Mouse (Mus musculus): ENCODE results near the gene Adipor2. TPM values are rescaled to one million over a fixed set of nuclear protein-coding genes. Genes with fewer than 3 reads are reported as not detected.
"Not testable (repeated sequence)": the region's sequence is repeated elsewhere in the genome, so short reads cannot be mapped to it uniquely, and the experiment has no call there.

Gene Adipor2
- total RNA-seq (2021) = 10 to 100 TPM; 38.4 to 39.3 TPM

DNA sequence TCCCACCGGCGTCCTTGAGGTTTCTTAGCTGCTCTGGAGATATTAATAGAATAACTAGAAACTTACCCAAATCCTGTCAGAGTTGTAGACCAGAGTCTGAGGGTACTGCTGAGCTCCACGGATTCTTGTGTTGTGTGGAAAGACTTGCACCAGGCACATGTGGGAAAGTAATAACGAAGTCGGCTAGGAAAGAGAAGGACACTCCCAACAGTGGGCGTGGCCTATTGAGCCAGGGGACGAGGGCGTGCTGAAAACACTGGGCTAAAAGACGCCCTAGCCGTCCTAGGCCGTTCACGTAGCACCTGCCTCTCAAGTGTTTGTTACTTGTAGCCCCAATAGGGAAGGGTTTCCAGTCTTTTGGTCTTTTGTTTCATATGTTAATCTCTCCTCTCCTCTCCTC lies at the start of gene Adipor2:
Gene Adipor2, minus strand, starts transcription at position 351 of the 400 bp plus-strand sequence.
- peak in 1 of 2 experiments; percentile 12 for DNase-seq (ENCODE audit: low spot score in 2 of 2)
- intact Hi-C loops (cut with DNase I) = no loop called here

DNA sequence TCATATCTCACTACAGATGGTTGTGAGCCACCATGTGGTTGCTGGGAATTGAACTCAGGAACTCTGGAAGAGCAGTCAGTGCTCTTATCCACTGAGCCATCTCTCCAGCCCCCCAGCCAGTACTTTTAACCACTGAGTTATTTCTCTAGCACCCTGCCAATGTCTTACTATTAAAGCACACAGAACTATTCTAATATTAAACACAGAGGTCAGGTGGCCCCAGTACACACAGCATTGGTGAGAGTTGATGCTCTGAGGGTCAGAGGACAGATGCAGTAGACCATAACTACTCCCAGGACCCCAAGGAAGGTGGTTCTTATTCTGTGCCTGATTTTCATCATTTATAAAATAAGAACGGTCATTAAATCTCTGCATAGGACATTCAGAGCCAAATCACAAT lies 48.7 kb upstream of the Adipor2 start:
- no peak for DNase-seq (ENCODE audit: low spot score in 2 of 2)
- intact Hi-C loops (cut with DNase I) = no loop called here

DNA sequence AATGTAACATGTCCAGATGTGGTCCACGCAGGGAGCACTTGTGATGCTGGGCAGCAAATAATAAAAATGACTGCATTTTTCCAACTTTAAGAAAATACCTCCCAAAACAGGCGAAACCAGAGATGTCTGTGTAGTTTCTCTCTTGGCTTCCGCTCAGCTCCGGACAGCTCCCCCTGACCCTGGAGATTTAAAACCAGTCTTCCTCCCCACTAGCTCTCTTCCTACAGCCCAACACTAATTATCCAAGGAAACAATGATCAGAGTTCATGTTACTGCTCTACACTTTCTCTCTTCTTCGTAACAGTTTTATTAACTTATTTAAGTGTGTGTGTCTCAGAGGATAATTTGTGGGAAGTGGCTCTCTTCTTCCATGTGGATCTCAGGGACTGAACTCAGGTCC lies 42.9 kb upstream of the Adipor2 start:
- intact Hi-C loops (cut with DNase I) = no loop called here
- no peak for DNase-seq (ENCODE audit: low spot score in 2 of 2)

GRCm38 (mm10) chr6:119459041-119459440 lies 41.5 kb upstream of the Adipor2 start:
- intact Hi-C loops (cut with DNase I) = no loop called here
- no peak for DNase-seq (ENCODE audit: low spot score in 2 of 2)

GRCm38 (mm10) chr6:119458166-119458565 lies 40.7 kb upstream of the Adipor2 start:
- no peak for DNase-seq (ENCODE audit: low spot score in 2 of 2)
- intact Hi-C loops (cut with DNase I) = no loop called here

DNA sequence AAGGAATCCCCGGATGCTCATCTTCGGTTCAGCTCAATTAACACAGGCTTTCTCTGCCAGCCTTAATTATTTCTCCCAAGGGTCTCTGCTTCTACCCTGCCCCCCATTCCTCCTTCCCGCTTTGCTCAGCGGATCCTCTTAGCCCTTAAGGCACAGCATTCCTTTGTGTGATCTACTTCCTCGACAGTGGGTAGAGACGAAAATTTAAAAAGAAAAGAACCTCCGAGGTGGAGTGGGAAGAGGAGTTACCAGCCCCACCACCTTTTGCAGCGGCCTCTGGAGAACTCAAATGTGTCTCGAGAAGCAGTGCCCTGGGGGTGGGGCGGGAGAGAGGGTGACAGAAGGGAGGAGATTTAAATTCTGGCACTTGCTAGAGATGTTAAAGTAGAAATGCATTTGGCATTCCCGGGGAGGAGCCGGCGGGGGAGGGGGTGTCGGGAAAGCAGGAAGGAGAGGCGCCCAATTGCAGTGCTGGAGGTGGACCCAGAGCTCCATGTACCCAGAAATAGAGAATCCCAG lies 34.5 kb upstream of the Adipor2 start:
- peak; percentile 77 to 83 for DNase-seq (ENCODE audit: low spot score in 2 of 2)
- intact Hi-C loops (cut with DNase I) = loop anchor here (1.0 kb wide), 1 partner anchor 27 kb away; the partner anchor contains the start of gene Fbxl14

- DNase-seq (ENCODE audit: low spot score in 2 of 2) = no peak
- intact Hi-C loops (cut with DNase I) = no loop called here
Measured at GRCm38 (mm10) chr6:119450965-119451943, 33.8 kb upstream of the Adipor2 start.

GRCm38 (mm10) chr6:119449060-119449499 lies 31.6 kb upstream of the Adipor2 start:
- intact Hi-C loops (cut with DNase I) = no loop called here
- no peak for DNase-seq (ENCODE audit: low spot score in 2 of 2)

- intact Hi-C loops (cut with DNase I) = no loop called here
- no peak for DNase-seq (ENCODE audit: low spot score in 2 of 2)
Measured at GRCm38 (mm10) chr6:119448321-119449059, 31.0 kb upstream of the Adipor2 start.

- no peak for DNase-seq (ENCODE audit: low spot score in 2 of 2)
- intact Hi-C loops (cut with DNase I) = no loop called here
Measured at GRCm38 (mm10) chr6:119445671-119446607, 28.4 kb upstream of the Adipor2 start.

GRCm38 (mm10) chr6:119443742-119444645 lies 26.5 kb upstream of the Adipor2 start:
- DNase-seq (ENCODE audit: low spot score in 2 of 2) = peak; percentile 65 to 74
- intact Hi-C loops (cut with DNase I) = loop anchor here (5.0 kb wide), 1 partner anchor 222 kb away; no protein-coding TSS in a partner anchor

GRCm38 (mm10) chr6:119442729-119443128 lies 25.2 kb upstream of the Adipor2 start:
- intact Hi-C loops (cut with DNase I) = loop anchor here (5.0 kb wide), 1 partner anchor 220 kb away; no protein-coding TSS in a partner anchor
- not testable (repeated sequence) for DNase-seq (ENCODE audit: low spot score in 2 of 2)

- intact Hi-C loops (cut with DNase I) = loop anchor here (10.0 kb wide), 1 partner anchor 323 kb away; no protein-coding TSS in a partner anchor
- DNase-seq (ENCODE audit: low spot score in 2 of 2) = no peak
Measured at GRCm38 (mm10) chr6:119437894-119438761, 20.6 kb upstream of the Adipor2 start.

GRCm38 (mm10) chr6:119434394-119434793 lies 16.9 kb upstream of the Adipor2 start:
- no peak for DNase-seq (ENCODE audit: low spot score in 2 of 2)
- intact Hi-C loops (cut with DNase I) = loop anchor here (10.0 kb wide), 1 partner anchor 320 kb away; no protein-coding TSS in a partner anchor

DNA sequence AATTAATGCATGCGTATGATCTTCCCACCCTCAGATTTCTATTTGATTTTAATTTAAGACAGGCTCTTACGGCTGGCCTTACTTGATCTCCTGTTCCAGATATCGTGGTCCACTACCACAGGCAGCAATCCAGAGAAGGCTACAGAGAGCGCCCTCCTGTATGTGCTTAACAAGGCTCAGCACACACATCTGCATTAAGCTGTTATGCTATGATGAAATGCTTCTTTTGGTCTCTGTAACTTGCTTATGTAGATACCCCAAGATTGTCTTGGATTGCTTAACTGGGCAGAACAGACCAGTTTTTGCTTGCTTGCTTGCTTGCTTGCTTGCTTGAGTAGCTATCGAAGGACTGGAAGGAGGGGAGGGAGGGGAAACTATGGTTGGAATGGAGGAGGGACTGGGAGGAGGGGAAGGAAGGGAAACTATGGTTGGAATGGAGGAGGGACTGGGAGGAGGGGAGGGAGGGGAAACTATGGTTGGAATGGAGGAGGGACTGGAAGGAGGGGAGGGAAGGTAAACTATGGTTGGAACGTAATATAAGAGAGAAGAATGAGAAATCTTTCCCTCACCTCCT lies 14.3 kb upstream of the Adipor2 start:
- DNase-seq (ENCODE audit: low spot score in 2 of 2) = no peak
- intact Hi-C loops (cut with DNase I) = loop anchor here (10.0 kb wide), 1 partner anchor 317 kb away; no protein-coding TSS in a partner anchor

- DNase-seq (ENCODE audit: low spot score in 2 of 2) = peak in 1 of 2 experiments; percentile 50
- intact Hi-C loops (cut with DNase I) = loop anchor here (10.0 kb wide), 1 partner anchor 316 kb away; no protein-coding TSS in a partner anchor
Measured at GRCm38 (mm10) chr6:119430508-119430907, 13.0 kb upstream of the Adipor2 start.

Measured in left cerebral cortex, postnatal 36 days (tissue).